Mouse (Mus musculus) lung, adult 2 months (tissue): ENCODE results near the gene Rgs8.

ENCODE experiments used
- CTCF ChIP-seq: fragments of 200-500 bp; IDR thresholded peaks from 2 replicates; pipeline ENCODE4 v1.5.1; 2011; ENCODE audit warnings: mild to moderate bottlenecking, low read length, control low read depth; ENCODE audit not compliant: insufficient read depth
- POLR2A ChIP-seq: fragments of 200-500 bp; IDR thresholded peaks from 2 replicates; pipeline ENCODE4 v1.6.1; 2011; ENCODE audit warnings: low read depth, mild to moderate bottlenecking, control low read depth, low read length, borderline replicate concordance; ENCODE audit errors: extremely low read depth

DNA sequence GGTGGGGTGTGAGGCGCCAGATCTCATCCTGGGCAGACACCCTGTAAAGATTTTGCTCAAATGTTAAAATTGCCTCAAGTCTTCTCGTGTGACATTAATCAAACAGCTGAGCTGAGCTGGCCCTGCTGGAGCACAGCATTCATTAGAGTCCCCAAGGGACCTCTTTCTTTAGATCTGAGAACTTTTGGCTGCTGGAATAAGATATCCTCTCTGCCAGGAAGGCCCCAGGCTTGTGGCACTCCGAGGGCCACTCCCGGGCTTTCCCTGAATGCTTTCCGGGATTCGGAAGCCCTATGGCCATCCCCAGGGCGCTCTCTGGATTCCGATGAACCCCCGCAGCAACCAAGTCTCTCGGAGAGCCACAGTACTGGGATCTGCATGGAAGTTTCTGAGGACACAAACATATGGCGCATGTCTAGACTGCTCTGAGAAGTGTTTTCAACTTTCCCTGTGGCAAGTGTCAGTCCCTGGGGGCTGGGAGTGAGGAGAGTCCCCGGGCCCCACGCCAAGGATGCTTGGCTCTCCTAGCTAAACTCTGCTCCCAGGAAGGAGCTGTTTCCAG, 10.8 kb upstream of the Rgs8 start:
- TF ChIP-seq POLR2A: no peak
- TF ChIP-seq CTCF: no peak
